Mouse (Mus musculus): ENCODE results near the gene Nfat5. TPM values are rescaled to one million over a fixed set of nuclear protein-coding genes. Genes with fewer than 3 reads are reported as not detected.

Nfat5 gene
- polyA plus RNA-seq (2014; fragmentation: Nextera tagmentation; extraction: Ambion mirVana), result 9.8 and 11.2 TPM in 2 replicates

DNA sequence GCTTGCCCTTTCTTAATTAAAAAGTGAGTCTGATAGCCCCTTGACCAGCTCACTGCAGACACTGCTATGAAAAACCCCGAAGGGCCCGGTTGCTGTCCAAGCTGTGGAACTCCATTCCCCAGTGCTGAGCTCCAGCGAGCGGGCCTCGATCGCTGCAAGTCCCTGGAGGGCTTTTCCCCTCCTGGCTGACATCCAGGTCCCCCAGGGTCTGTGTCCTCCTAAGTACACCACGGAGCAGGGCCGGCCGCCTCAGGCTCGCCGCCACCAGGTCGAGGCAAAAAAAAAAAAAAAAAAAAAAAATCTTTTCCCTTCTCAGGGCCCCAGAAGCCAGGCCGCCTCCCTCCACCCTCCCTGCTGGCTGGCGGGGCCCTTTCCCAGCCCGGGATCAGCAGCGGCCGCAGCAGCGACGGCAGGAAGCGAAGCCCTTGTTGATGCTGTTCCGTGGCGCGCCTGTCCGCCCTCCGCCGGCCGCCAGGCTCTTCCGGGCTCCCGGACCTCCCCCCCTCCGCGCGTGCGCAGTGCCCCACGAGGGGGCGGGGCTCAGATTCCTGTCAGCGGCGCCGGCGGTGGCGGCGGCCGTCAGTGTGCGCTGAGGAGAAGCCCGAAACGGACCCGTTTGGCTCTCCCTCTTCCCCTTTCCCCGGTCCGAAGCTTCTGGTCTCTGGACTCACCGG lies at the start of gene Nfat5:
TSS of gene Nfat5 (plus strand) at position 543 of the 674 bp plus-strand sequence.
- Histone ChIP-seq H3K36me3 (ENCODE audit: control insufficient read depth, insufficient read depth, low read length) (no peaks in the 10 kb centered on the region), H3K4me1 (ENCODE audit: control insufficient read depth, insufficient read depth, low read length) (peaks cover 8% of the 10 kb centered on the region), H3K4me2 (ENCODE audit: low read length) (peak within 1 kb of the TSS; percentile 72), H3K27me3 (ENCODE audit: control insufficient read depth, insufficient read depth, low read length) (no peaks in the 10 kb centered on the region), H3K27ac (replicated peaks; ENCODE audit: low read depth, low read length) (peak within 1 kb of the TSS; percentile 95), H3K9ac (replicated peaks; ENCODE audit: low read length) (peak within 1 kb of the TSS; percentile 91), H3K9me3 (ENCODE audit: control insufficient read depth, low read length) (no peaks in the 10 kb centered on the region), H3K4me3 (replicated peaks; ENCODE audit: low read depth, low read length) (peak within 1 kb of the TSS; percentile 98)
- DNase-seq (peak; percentile 96), ATAC-seq (ENCODE audit: low FRiP score, low TSS enrichment) (peak; percentile 90)
- WGBS, result under 1% methylated on average over 37 of the region's 49 CpGs

- no peaks in the 10 kb centered on the region for H3K9me3 ChIP-seq (ENCODE audit: control insufficient read depth, low read length)
- no peaks in the 10 kb centered on the region for H3K4me1 ChIP-seq (ENCODE audit: control insufficient read depth, insufficient read depth, low read length)
- H3K4me2 ChIP-seq (ENCODE audit: low read length), result no peak overlapping the region
- no peak overlapping the region for H3K4me3 ChIP-seq (replicated peaks; ENCODE audit: low read depth, low read length)
- no peak overlapping the region for H3K27ac ChIP-seq (replicated peaks; ENCODE audit: low read depth, low read length)
- no peak for ATAC-seq (ENCODE audit: low FRiP score, low TSS enrichment)
- no peaks in the 10 kb centered on the region for H3K36me3 ChIP-seq (ENCODE audit: control insufficient read depth, insufficient read depth, low read length)
- no peak for DNase-seq
- H3K9ac ChIP-seq (replicated peaks; ENCODE audit: low read length), result no peak overlapping the region
- 80% methylated on average over 8 of the region's 8 CpGs for WGBS
- H3K27me3 ChIP-seq (ENCODE audit: control insufficient read depth, insufficient read depth, low read length), result no peaks in the 10 kb centered on the region
Observed at GRCm38 (mm10) chr8:107244218-107244617, 49.1 kb upstream of the Nfat5 start.

GRCm38 (mm10) chr8:107248456-107248855 lies 44.8 kb upstream of the Nfat5 start:
- no peaks in the 10 kb centered on the region for H3K27me3 ChIP-seq (ENCODE audit: control insufficient read depth, insufficient read depth, low read length)
- H3K4me2 ChIP-seq (ENCODE audit: low read length), result no peak overlapping the region
- H3K9ac ChIP-seq (replicated peaks; ENCODE audit: low read length), result no peak overlapping the region
- no peak overlapping the region for H3K27ac ChIP-seq (replicated peaks; ENCODE audit: low read depth, low read length)
- no peaks in the 10 kb centered on the region for H3K9me3 ChIP-seq (ENCODE audit: control insufficient read depth, low read length)
- ATAC-seq (ENCODE audit: low FRiP score, low TSS enrichment), result no peak
- no peak for DNase-seq
- 95% methylated on average over 6 of the region's 6 CpGs for WGBS
- no peaks in the 10 kb centered on the region for H3K4me1 ChIP-seq (ENCODE audit: control insufficient read depth, insufficient read depth, low read length)
- no peak overlapping the region for H3K4me3 ChIP-seq (replicated peaks; ENCODE audit: low read depth, low read length)
- no peaks in the 10 kb centered on the region for H3K36me3 ChIP-seq (ENCODE audit: control insufficient read depth, insufficient read depth, low read length)

DNA sequence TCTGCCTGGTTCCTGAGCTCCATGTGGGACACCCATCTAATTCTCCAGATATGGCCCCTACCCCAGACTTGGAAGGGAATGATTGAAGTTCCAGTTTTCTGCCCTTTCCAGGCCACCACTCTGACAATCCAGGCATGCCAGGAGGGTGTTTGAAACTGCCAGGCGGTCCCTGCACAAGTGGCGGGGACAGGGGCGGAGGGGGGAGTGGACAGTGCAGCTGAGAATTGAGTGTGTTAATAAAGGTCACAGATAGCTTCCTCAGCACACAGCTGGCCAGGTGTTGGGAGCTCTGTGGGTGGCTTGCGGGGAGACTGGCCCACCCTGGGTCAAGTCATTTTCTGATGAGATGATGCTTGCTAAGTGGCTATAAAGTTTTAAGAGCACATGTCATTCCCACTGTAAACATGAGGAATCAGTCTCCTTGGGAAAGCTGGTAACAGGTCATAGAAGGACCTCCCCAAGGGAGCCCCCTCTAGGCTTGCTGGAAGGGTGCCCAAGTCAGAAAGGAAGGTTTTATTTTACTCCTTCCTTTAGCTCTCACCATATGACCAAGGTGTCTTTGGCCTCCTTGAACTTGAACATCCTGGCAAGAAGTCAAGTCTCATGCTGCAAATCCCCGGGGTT lies 41.7 kb upstream of the Nfat5 start:
- no peaks in the 10 kb centered on the region for H3K27me3 ChIP-seq (ENCODE audit: control insufficient read depth, insufficient read depth, low read length)
- H3K9ac ChIP-seq (replicated peaks; ENCODE audit: low read length), result no peak overlapping the region
- no peak overlapping the region for H3K27ac ChIP-seq (replicated peaks; ENCODE audit: low read depth, low read length)
- H3K4me1 ChIP-seq (ENCODE audit: control insufficient read depth, insufficient read depth, low read length), result no peaks in the 10 kb centered on the region
- DNase-seq, result no peak
- no peak overlapping the region for H3K4me2 ChIP-seq (ENCODE audit: low read length)
- no peak for ATAC-seq (ENCODE audit: low FRiP score, low TSS enrichment)
- no peaks in the 10 kb centered on the region for H3K36me3 ChIP-seq (ENCODE audit: control insufficient read depth, insufficient read depth, low read length)
- 88% methylated on average over 5 of the region's 5 CpGs for WGBS
- H3K4me3 ChIP-seq (replicated peaks; ENCODE audit: low read depth, low read length), result no peak overlapping the region
- H3K9me3 ChIP-seq (ENCODE audit: control insufficient read depth, low read length), result no peaks in the 10 kb centered on the region

DNA sequence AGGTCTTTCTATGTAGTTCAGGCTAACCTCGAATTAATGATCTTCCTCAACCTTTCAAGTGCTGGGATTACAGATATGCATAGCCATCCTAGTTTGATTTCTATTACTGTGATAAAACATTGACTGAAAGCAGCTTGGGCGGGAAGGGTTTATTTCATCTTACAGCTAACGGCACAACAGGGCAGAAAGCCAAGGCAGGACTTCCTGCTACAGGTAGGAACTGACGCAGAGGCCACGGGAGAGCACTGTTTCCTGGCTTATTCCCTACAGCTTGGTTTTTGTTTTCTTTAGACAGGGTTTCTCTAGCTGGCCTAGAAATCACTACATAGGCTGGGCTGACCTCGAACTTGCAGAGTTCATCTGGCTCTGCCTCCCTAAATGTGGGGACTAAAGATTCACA lies 40.1 kb upstream of the Nfat5 start:
- ATAC-seq (ENCODE audit: low FRiP score, low TSS enrichment) (no peak), DNase-seq (no peak)
- H3K9ac ChIP-seq (replicated peaks; ENCODE audit: low read length), result no peak overlapping the region
- H3K9me3 ChIP-seq (ENCODE audit: control insufficient read depth, low read length), result no peaks in the 10 kb centered on the region
- H3K4me2 ChIP-seq (ENCODE audit: low read length), result no peak overlapping the region
- H3K4me3 ChIP-seq (replicated peaks; ENCODE audit: low read depth, low read length), result no peak overlapping the region
- H3K4me1 ChIP-seq (ENCODE audit: control insufficient read depth, insufficient read depth, low read length), result no peaks in the 10 kb centered on the region
- no peaks in the 10 kb centered on the region for H3K27me3 ChIP-seq (ENCODE audit: control insufficient read depth, insufficient read depth, low read length)
- 86% methylated on average over 6 of the region's 6 CpGs for WGBS
- H3K36me3 ChIP-seq (ENCODE audit: control insufficient read depth, insufficient read depth, low read length), result no peaks in the 10 kb centered on the region
- H3K27ac ChIP-seq (replicated peaks; ENCODE audit: low read depth, low read length), result no peak overlapping the region

DNA sequence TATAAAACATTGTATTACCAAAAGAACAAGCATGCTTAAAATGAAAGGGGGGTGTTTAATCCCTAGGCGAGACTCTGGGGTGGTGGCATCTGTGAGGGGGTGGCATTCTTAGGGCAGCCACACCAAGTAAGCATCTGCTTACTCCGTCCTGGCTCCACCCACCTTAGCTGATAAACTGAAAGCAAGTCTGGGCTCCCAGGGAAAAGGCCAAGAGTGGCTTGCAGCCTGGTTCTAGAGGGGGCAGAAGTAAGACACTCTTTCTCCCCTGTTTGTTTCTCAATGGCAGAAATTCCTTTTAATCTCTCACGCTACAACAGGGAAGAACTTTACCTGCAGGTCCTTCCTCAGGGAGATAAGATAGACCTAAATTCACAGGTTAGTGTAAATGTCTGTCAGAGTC lies 38.9 kb upstream of the Nfat5 start:
- Histone ChIP-seq H3K27ac (replicated peaks; ENCODE audit: low read depth, low read length) (no peak overlapping the region), H3K4me3 (replicated peaks; ENCODE audit: low read depth, low read length) (no peak overlapping the region), H3K4me1 (ENCODE audit: control insufficient read depth, insufficient read depth, low read length) (no peaks in the 10 kb centered on the region), H3K27me3 (ENCODE audit: control insufficient read depth, insufficient read depth, low read length) (no peaks in the 10 kb centered on the region), H3K36me3 (ENCODE audit: control insufficient read depth, insufficient read depth, low read length) (no peaks in the 10 kb centered on the region), H3K4me2 (ENCODE audit: low read length) (no peak overlapping the region), H3K9ac (replicated peaks; ENCODE audit: low read length) (no peak overlapping the region), H3K9me3 (ENCODE audit: control insufficient read depth, low read length) (no peaks in the 10 kb centered on the region)
- WGBS, result 64% methylated on average over 3 of the region's 3 CpGs
- DNase-seq (no peak), ATAC-seq (ENCODE audit: low FRiP score, low TSS enrichment) (no peak)

DNA sequence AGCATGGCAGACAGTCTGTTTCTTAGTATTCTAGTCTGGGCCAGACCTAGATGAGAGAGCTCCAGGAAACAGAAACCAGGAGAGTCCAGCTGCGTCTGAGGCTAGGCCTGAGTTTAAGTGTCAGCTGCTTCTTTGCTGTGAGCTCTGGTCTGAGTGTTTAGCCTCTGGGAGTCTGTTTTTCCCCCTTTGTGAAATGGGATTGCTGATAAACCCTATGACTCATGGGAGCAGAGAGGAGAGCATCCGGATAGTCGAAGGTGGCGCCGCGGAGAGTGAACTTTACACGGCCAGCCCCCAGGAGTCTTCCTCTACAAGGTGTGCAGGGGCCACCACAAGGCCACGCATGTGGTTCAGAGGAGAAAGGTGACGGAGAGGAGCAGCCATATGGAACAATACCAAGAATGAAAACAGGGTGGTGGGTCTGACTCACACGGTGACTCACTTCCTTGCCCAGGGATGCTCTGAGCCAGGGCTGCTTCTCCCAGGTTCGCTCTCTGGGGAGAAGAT lies 38.3 kb upstream of the Nfat5 start:
- no peak for ATAC-seq (ENCODE audit: low FRiP score, low TSS enrichment)
- H3K4me2 ChIP-seq (ENCODE audit: low read length), result no peak overlapping the region
- no peak for DNase-seq
- H3K27ac ChIP-seq (replicated peaks; ENCODE audit: low read depth, low read length), result no peak overlapping the region
- no peaks in the 10 kb centered on the region for H3K27me3 ChIP-seq (ENCODE audit: control insufficient read depth, insufficient read depth, low read length)
- no peaks in the 10 kb centered on the region for H3K9me3 ChIP-seq (ENCODE audit: control insufficient read depth, low read length)
- no peak overlapping the region for H3K9ac ChIP-seq (replicated peaks; ENCODE audit: low read length)
- H3K4me1 ChIP-seq (ENCODE audit: control insufficient read depth, insufficient read depth, low read length), result no peaks in the 10 kb centered on the region
- no peak overlapping the region for H3K4me3 ChIP-seq (replicated peaks; ENCODE audit: low read depth, low read length)
- H3K36me3 ChIP-seq (ENCODE audit: control insufficient read depth, insufficient read depth, low read length), result no peaks in the 10 kb centered on the region
- 88% methylated on average over 11 of the region's 11 CpGs for WGBS

DNA sequence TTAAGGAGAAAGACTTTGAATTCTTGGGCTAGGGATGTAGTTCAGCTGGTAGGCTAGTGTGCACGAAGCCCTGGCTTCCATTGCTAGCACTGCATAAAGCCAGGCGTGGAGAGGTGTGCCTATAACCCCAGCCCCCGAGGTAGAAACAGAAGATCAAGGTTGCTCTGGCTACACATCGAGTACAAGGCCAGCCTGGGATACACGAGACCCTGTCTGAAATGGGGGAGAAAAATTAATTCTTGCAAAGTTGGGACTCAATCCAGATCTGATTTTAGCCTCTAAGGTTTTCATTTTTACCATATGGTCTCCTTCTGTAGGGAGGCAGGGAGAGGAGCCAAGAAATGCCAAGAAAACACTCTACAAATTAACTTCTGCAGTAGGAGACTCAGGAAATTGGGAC lies 36.0 kb upstream of the Nfat5 start:
- Histone ChIP-seq H3K4me2 (ENCODE audit: low read length) (no peak overlapping the region), H3K9ac (replicated peaks; ENCODE audit: low read length) (no peak overlapping the region), H3K36me3 (ENCODE audit: control insufficient read depth, insufficient read depth, low read length) (no peaks in the 10 kb centered on the region), H3K4me1 (ENCODE audit: control insufficient read depth, insufficient read depth, low read length) (no peaks in the 10 kb centered on the region), H3K9me3 (ENCODE audit: control insufficient read depth, low read length) (no peaks in the 10 kb centered on the region), H3K4me3 (replicated peaks; ENCODE audit: low read depth, low read length) (no peak overlapping the region), H3K27me3 (ENCODE audit: control insufficient read depth, insufficient read depth, low read length) (no peaks in the 10 kb centered on the region), H3K27ac (replicated peaks; ENCODE audit: low read depth, low read length) (no peak overlapping the region)
- 81% methylated on average over 5 of the region's 5 CpGs for WGBS
- no peak for DNase-seq
- no peak for ATAC-seq (ENCODE audit: low FRiP score, low TSS enrichment)

DNA sequence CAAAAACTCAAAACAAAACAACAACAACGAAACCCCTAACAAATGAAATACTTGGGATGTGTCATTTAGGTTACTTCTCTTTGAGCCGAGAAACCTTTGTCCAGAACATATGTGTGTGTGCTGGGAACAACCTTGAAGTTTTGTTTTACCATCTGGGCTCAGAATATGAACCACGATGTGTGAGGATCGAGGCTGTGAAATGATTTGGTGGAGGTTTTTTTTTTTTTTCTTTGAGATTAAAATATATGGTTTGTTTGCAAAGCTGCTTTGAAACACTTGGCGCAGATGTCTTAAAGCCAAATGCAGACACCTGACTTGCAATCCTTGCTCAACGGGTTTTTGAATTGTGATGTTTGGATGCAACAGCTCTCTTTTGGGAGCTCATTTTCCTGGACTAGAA lies 33.1 kb upstream of the Nfat5 start:
- WGBS, result 95% methylated on average over 6 of the region's 6 CpGs
- Histone ChIP-seq H3K9me3 (ENCODE audit: control insufficient read depth, low read length) (no peaks in the 10 kb centered on the region), H3K4me1 (ENCODE audit: control insufficient read depth, insufficient read depth, low read length) (no peaks in the 10 kb centered on the region), H3K36me3 (ENCODE audit: control insufficient read depth, insufficient read depth, low read length) (no peaks in the 10 kb centered on the region), H3K27ac (replicated peaks; ENCODE audit: low read depth, low read length) (no peak overlapping the region), H3K4me2 (ENCODE audit: low read length) (no peak overlapping the region), H3K27me3 (ENCODE audit: control insufficient read depth, insufficient read depth, low read length) (no peaks in the 10 kb centered on the region), H3K4me3 (replicated peaks; ENCODE audit: low read depth, low read length) (no peak overlapping the region), H3K9ac (replicated peaks; ENCODE audit: low read length) (no peak overlapping the region)
- ATAC-seq (ENCODE audit: low FRiP score, low TSS enrichment) (no peak), DNase-seq (no peak)
